Mouse (Mus musculus): Measurements from ENCODE around the gene Ccdc187. TPM values are rescaled to one million over a fixed set of nuclear protein-coding genes. Genes with fewer than 3 reads are reported as not detected.

Ccdc187 gene
- polyA plus RNA-seq, 1 experiment from 2014 or later: 0.19 TPM

GRCm38 (mm10) chr2:26329402-26329801, 35.0 kb upstream of the Ccdc187 start:
- H3K36me3 ChIP-seq (ENCODE audit: control insufficient read depth, insufficient read depth, low read length): peaks cover 49% of the 10 kb centered on the region
- peak; percentile 44; the same call in 1 of the 2 replicates for ATAC-seq
- H3K9ac ChIP-seq (ENCODE audit: low read depth, low read length): no peak overlapping the region
- H3K4me1 ChIP-seq (ENCODE audit: control insufficient read depth, insufficient read depth, low read depth, low read length): no peaks in the 10 kb centered on the region
- WGBS: 47% methylated on average over 8 of the region's 8 CpGs
- H3K27ac ChIP-seq (ENCODE audit: low read depth, low read length): peak overlapping the region; percentile 75
- no peak overlapping the region for H3K4me3 ChIP-seq (ENCODE audit: low read length)
- H3K9me3 ChIP-seq (ENCODE audit: control insufficient read depth, low read length): no peaks in the 10 kb centered on the region
- no peak overlapping the region for H3K4me2 ChIP-seq (ENCODE audit: low read length)
- no peaks in the 10 kb centered on the region for H3K27me3 ChIP-seq (replicated peaks; ENCODE audit: control insufficient read depth, insufficient read depth, low read length)

GRCm38 (mm10) chr2:26327852-26328251, 33.5 kb upstream of the Ccdc187 start:
- no peak for ATAC-seq
- Histone ChIP-seq H3K4me3 (ENCODE audit: low read length) (no peak overlapping the region), H3K36me3 (ENCODE audit: control insufficient read depth, insufficient read depth, low read length) (peaks cover 65% of the 10 kb centered on the region), H3K4me2 (ENCODE audit: low read length) (no peak overlapping the region), H3K27ac (ENCODE audit: low read depth, low read length) (no peak overlapping the region), H3K9me3 (ENCODE audit: control insufficient read depth, low read length) (no peaks in the 10 kb centered on the region), H3K9ac (ENCODE audit: low read depth, low read length) (no peak overlapping the region), H3K4me1 (ENCODE audit: control insufficient read depth, insufficient read depth, low read depth, low read length) (no peaks in the 10 kb centered on the region), H3K27me3 (replicated peaks; ENCODE audit: control insufficient read depth, insufficient read depth, low read length) (no peaks in the 10 kb centered on the region)
- WGBS: 87% methylated on average over 4 of the region's 4 CpGs

- peaks cover 60% of the 10 kb centered on the region for H3K36me3 ChIP-seq (ENCODE audit: control insufficient read depth, insufficient read depth, low read length)
- no peak overlapping the region for H3K27ac ChIP-seq (ENCODE audit: low read depth, low read length)
Observed at GRCm38 (mm10) chr2:26325386-26326181, 31.2 kb upstream of the Ccdc187 start.

GRCm38 (mm10) chr2:26324917-26325316, 30.6 kb upstream of the Ccdc187 start:
- H3K9ac ChIP-seq (ENCODE audit: low read depth, low read length): no peak overlapping the region
- no peaks in the 10 kb centered on the region for H3K27me3 ChIP-seq (replicated peaks; ENCODE audit: control insufficient read depth, insufficient read depth, low read length)
- no peaks in the 10 kb centered on the region for H3K9me3 ChIP-seq (ENCODE audit: control insufficient read depth, low read length)
- no peak overlapping the region for H3K4me3 ChIP-seq (ENCODE audit: low read length)
- H3K36me3 ChIP-seq (ENCODE audit: control insufficient read depth, insufficient read depth, low read length): peaks cover 55% of the 10 kb centered on the region
- H3K4me1 ChIP-seq (ENCODE audit: control insufficient read depth, insufficient read depth, low read depth, low read length): peaks cover 13% of the 10 kb centered on the region
- no peak overlapping the region for H3K4me2 ChIP-seq (ENCODE audit: low read length)
- ATAC-seq: no peak
- 87% methylated on average over 2 of the region's 2 CpGs for WGBS
- H3K27ac ChIP-seq (ENCODE audit: low read depth, low read length): no peak overlapping the region

More at GRCm38 (mm10) chr2:26325386-26326181, 31.2 kb upstream of the Ccdc187 start:
- H3K4me2 ChIP-seq (ENCODE audit: low read length): no peak overlapping the region
- H3K4me3 ChIP-seq (ENCODE audit: low read length): no peak overlapping the region
- WGBS: 66% methylated on average over 15 of the region's 15 CpGs
- H3K9me3 ChIP-seq (ENCODE audit: control insufficient read depth, low read length): no peaks in the 10 kb centered on the region
- H3K27me3 ChIP-seq (replicated peaks; ENCODE audit: control insufficient read depth, insufficient read depth, low read length): no peaks in the 10 kb centered on the region
- no peak overlapping the region for H3K9ac ChIP-seq (ENCODE audit: low read depth, low read length)
- ATAC-seq: peak; percentile 56; the same call in 1 of the 2 replicates
- H3K4me1 ChIP-seq (ENCODE audit: control insufficient read depth, insufficient read depth, low read depth, low read length): peaks cover 6% of the 10 kb centered on the region

- Histone ChIP-seq H3K4me1 (ENCODE audit: control insufficient read depth, insufficient read depth, low read depth, low read length) (peaks cover 24% of the 10 kb centered on the region), H3K4me3 (ENCODE audit: low read length) (no peak overlapping the region), H3K4me2 (ENCODE audit: low read length) (no peak overlapping the region), H3K27me3 (replicated peaks; ENCODE audit: control insufficient read depth, insufficient read depth, low read length) (no peaks in the 10 kb centered on the region), H3K36me3 (ENCODE audit: control insufficient read depth, insufficient read depth, low read length) (peaks cover 50% of the 10 kb centered on the region), H3K27ac (ENCODE audit: low read depth, low read length) (no peak overlapping the region), H3K9ac (ENCODE audit: low read depth, low read length) (no peak overlapping the region), H3K9me3 (ENCODE audit: control insufficient read depth, low read length) (no peaks in the 10 kb centered on the region)
- ATAC-seq: no peak
- WGBS: 95% methylated on average over 13 of the region's 13 CpGs
Observed at GRCm38 (mm10) chr2:26323589-26324325, 29.4 kb upstream of the Ccdc187 start.

GRCm38 (mm10) chr2:26320245-26321185, 26.2 kb upstream of the Ccdc187 start:
- Histone ChIP-seq H3K4me1 (ENCODE audit: control insufficient read depth, insufficient read depth, low read depth, low read length) (peaks cover 50% of the 10 kb centered on the region), H3K9me3 (ENCODE audit: control insufficient read depth, low read length) (no peaks in the 10 kb centered on the region), H3K27me3 (replicated peaks; ENCODE audit: control insufficient read depth, insufficient read depth, low read length) (no peaks in the 10 kb centered on the region), H3K4me2 (ENCODE audit: low read length) (no peak overlapping the region), H3K36me3 (ENCODE audit: control insufficient read depth, insufficient read depth, low read length) (peaks cover 26% of the 10 kb centered on the region), H3K27ac (ENCODE audit: low read depth, low read length) (no peak overlapping the region), H3K4me3 (ENCODE audit: low read length) (no peak overlapping the region), H3K9ac (ENCODE audit: low read depth, low read length) (peak overlapping the region; percentile 19; the same call in 1 of the 2 replicates)
- no peak for ATAC-seq
- WGBS: 78% methylated on average over 14 of the region's 14 CpGs

- Histone ChIP-seq H3K27ac (ENCODE audit: low read depth, low read length) (no peak overlapping the region), H3K9ac (ENCODE audit: low read depth, low read length) (no peak overlapping the region), H3K9me3 (ENCODE audit: control insufficient read depth, low read length) (no peaks in the 10 kb centered on the region), H3K4me3 (ENCODE audit: low read length) (no peak overlapping the region), H3K4me2 (ENCODE audit: low read length) (no peak overlapping the region; the same call in 1 of the 2 replicates), H3K36me3 (ENCODE audit: control insufficient read depth, insufficient read depth, low read length) (peaks cover 19% of the 10 kb centered on the region), H3K4me1 (ENCODE audit: control insufficient read depth, insufficient read depth, low read depth, low read length) (peaks cover 50% of the 10 kb centered on the region), H3K27me3 (replicated peaks; ENCODE audit: control insufficient read depth, insufficient read depth, low read length) (no peaks in the 10 kb centered on the region)
- no peak for ATAC-seq
- 87% methylated on average over 13 of the region's 13 CpGs for WGBS
Observed at GRCm38 (mm10) chr2:26319519-26320244, 25.3 kb upstream of the Ccdc187 start.

GRCm38 (mm10) chr2:26319109-26319508, 24.8 kb upstream of the Ccdc187 start:
- Histone ChIP-seq H3K36me3 (ENCODE audit: control insufficient read depth, insufficient read depth, low read length) (peaks cover 14% of the 10 kb centered on the region), H3K27ac (ENCODE audit: low read depth, low read length) (no peak overlapping the region), H3K27me3 (replicated peaks; ENCODE audit: control insufficient read depth, insufficient read depth, low read length) (no peaks in the 10 kb centered on the region), H3K4me1 (ENCODE audit: control insufficient read depth, insufficient read depth, low read depth, low read length) (peaks cover 50% of the 10 kb centered on the region), H3K9me3 (ENCODE audit: control insufficient read depth, low read length) (no peaks in the 10 kb centered on the region), H3K4me2 (ENCODE audit: low read length) (no peak overlapping the region; the same call in 1 of the 2 replicates), H3K9ac (ENCODE audit: low read depth, low read length) (no peak overlapping the region), H3K4me3 (ENCODE audit: low read length) (no peak overlapping the region)
- 90% methylated on average over 9 of the region's 9 CpGs for WGBS
- ATAC-seq: no peak
